Mouse (Mus musculus) cortical plate, adult 2 months (tissue): Measurements from ENCODE around the gene Vwa8.

Experiments
- CTCF ChIP-seq: fragments of 200-500 bp; IDR thresholded peaks from 2 replicates; pipeline ENCODE4 v1.5.1; 2011; ENCODE audit warnings: mild to moderate bottlenecking, control low read depth, low read length; ENCODE audit not compliant: insufficient read depth; ENCODE audit errors: extremely low read depth
- POLR2A ChIP-seq: fragments of 200-500 bp; IDR thresholded peaks from 2 replicates; pipeline ENCODE4 v1.6.1; 2011; ENCODE audit warnings: mild to moderate bottlenecking, low read length, control low read depth; ENCODE audit not compliant: insufficient read depth; ENCODE audit errors: extremely low read depth

DNA sequence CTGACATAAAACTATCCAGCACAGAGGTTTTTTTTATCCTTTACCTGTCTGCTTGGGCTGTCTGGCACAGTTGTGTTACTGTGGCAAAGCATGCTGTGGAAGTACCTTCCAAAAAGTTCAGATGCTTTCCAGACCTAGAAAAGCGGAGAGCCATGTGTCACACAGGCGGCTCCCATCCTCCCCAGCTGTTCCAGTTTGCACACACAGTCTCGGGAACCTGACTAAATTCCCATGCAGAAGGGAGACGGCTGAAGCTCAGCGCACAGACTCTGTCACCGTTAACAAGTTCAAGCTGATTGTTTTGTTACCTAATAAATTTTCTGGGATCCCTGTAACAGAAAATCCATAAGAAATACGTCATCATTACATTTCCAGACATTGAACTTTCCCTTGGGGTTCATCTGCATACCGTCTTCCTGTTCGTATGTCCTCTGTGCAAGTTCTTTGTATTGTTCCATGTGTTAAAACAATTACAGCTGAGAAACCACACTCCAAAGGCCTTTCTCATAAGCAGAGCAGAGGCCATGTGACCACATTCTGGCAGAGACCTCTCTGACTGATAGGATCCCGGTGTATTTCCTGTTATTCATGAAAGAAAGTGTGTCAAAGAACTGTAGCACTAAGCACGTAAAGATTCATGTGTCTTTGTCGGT is 331.4 kb downstream of the Vwa8 start:
- TF ChIP-seq CTCF: no peak
- TF ChIP-seq POLR2A: no peak
